Mouse (Mus musculus) kidney, postnatal 0 days (tissue): ENCODE measurements around the gene Tnfaip8l1. TPM values are rescaled to one million over a fixed set of nuclear protein-coding genes. Genes with fewer than 3 reads are reported as not detected.

Source experiments
- ATAC-seq: fragments of 200-750 bp; cut with Nextera tagmentation; replicated peaks from 2 replicates; pipeline ENCODE4 v1.8.0; 2017; ENCODE audit warnings: low read depth, moderate number of reproducible peaks, moderate TSS enrichment, moderate library complexity; ENCODE audit not compliant: low FRiP score
- DNase-seq: peaks from one replicate; pipeline ENCODE4 v3.0.0-alpha.2; 2016; ENCODE audit warnings: low spot score
- H3K27ac ChIP-seq: fragments of 300-500 bp; sonication (generic); 2 replicates; pipeline ENCODE4 v1.5.1; 2014; ENCODE audit warnings: mild to moderate bottlenecking
- H3K27me3 ChIP-seq: fragments of 300-500 bp; sonication (generic); 2 replicates; pipeline ENCODE4 v1.6.1; 2014; ENCODE audit warnings: low read length, mixed read lengths; ENCODE audit not compliant: insufficient read depth
- H3K36me3 ChIP-seq: fragments of 300-500 bp; sonication (generic); 2 replicates; pipeline ENCODE4 v1.6.1; 2014; ENCODE audit warnings: low read length, mixed read lengths; ENCODE audit not compliant: insufficient read depth
- H3K4me1 ChIP-seq: fragments of 300-500 bp; sonication (generic); replicated peaks from 2 replicates; pipeline ENCODE4 v1.6.1; 2014; ENCODE audit warnings: antibody characterized with exemption, low read length, mixed read lengths; ENCODE audit not compliant: insufficient read depth
- H3K4me2 ChIP-seq: fragments of 300-500 bp; sonication (generic); 2 replicates; pipeline ENCODE4 v1.6.1; 2014; ENCODE audit warnings: mild to moderate bottlenecking, low read length, moderate library complexity, mixed read lengths
- H3K4me3 ChIP-seq: fragments of 300-500 bp; sonication (generic); replicated peaks from 2 replicates; pipeline ENCODE4 v1.5.1; 2014; ENCODE audit warnings: low read depth, low read length
- H3K9ac ChIP-seq: fragments of 300-500 bp; sonication (generic); 2 replicates; pipeline ENCODE4 v1.6.1; 2014; ENCODE audit warnings: low read depth, low read length
- H3K9me3 ChIP-seq: fragments of 300-500 bp; sonication (generic); replicated peaks from 2 replicates; pipeline ENCODE4 v1.6.1; 2016; ENCODE audit warnings: low read length, inconsistent platforms, mixed read lengths
- CTCF ChIP-seq: IDR thresholded peaks from 2 replicates; pipeline ENCODE4 v1.5.1; 2016; ENCODE audit warnings: antibody characterized with exemption, low read depth, mild to moderate bottlenecking, moderate library complexity
- WGBS: fragments of 180-500 bp; shearing (Covaris S2); extraction: QIAGEN DNeasy Blood & Tissue Kit; methylation state at CpG from one replicate; pipeline ENCODE4 v1.1.7; 2014; 5-methylcytosine and 5-hydroxymethylcytosine counted together
- polyA plus RNA-seq: library from polyadenylated mRNA; unstranded; fragments of >200 nt; fragmentation: Nextera tagmentation; extraction: Ambion mirVana; gene quantifications from 2 replicates; pipeline ENCODE4 v1.2.1, GENCODE M21; 2015

Gene Tnfaip8l1
- polyA plus RNA-seq, 1 experiment from 2014 or later: 7.4 TPM

- no peak overlapping the region for H3K9ac ChIP-seq
- no peak for TF ChIP-seq CTCF
- no peak overlapping the region for H3K4me3 ChIP-seq
- ATAC-seq (no peak), DNase-seq (no peak)
- H3K4me1 ChIP-seq: no peaks in the 10 kb centered on the region
- H3K27ac ChIP-seq: no peak overlapping the region
- no peak overlapping the region for H3K4me2 ChIP-seq
- H3K9me3 ChIP-seq: no peaks in the 10 kb centered on the region
- WGBS: 90% methylated on average over 17 of the region's 17 CpGs
- no peaks in the 10 kb centered on the region for H3K27me3 ChIP-seq
- H3K36me3 ChIP-seq: peaks cover 8% of the 10 kb centered on the region
Observed at GRCm38 (mm10) chr17:56171881-56172280, 9.6 kb downstream of the Tnfaip8l1 start.

GRCm38 (mm10) chr17:56173401-56174046 is 11.2 kb downstream of the Tnfaip8l1 start:
- no peak for TF ChIP-seq CTCF
- ATAC-seq: no peak

DNA sequence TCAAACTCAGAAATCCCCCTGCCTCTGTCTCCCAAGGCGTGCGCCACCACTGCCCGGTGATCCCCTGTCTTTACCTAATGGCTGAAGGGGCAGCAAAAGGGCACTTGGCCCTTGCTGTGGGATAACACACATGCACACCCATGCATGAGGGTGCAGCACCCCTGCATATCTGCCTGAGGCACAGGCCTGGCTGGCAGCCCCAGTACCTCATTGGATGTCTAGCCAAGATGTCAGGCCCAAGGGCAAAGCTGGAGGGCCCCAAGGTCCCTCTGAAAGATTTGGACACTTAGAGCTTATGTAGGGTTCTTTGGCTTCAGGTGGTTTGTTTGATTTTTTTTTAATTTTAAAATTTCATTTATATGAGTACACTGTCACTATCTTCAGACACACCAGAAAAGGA is 13.1 kb downstream of the Tnfaip8l1 start:
- H3K4me1 ChIP-seq: no peaks in the 10 kb centered on the region
- WGBS: 98% methylated on average over 3 of the region's 3 CpGs
- ATAC-seq (no peak), DNase-seq (no peak)
- H3K9me3 ChIP-seq: no peaks in the 10 kb centered on the region
- H3K4me3 ChIP-seq: no peak overlapping the region
- no peak overlapping the region for H3K4me2 ChIP-seq
- H3K27ac ChIP-seq: no peak overlapping the region
- no peaks in the 10 kb centered on the region for H3K27me3 ChIP-seq
- H3K36me3 ChIP-seq: peaks cover 21% of the 10 kb centered on the region
- TF ChIP-seq CTCF: no peak
- no peak overlapping the region for H3K9ac ChIP-seq

More at GRCm38 (mm10) chr17:56173401-56174046, 11.2 kb downstream of the Tnfaip8l1 start:
- Histone ChIP-seq H3K36me3 (peaks cover 17% of the 10 kb centered on the region), H3K4me2 (no peak overlapping the region), H3K9me3 (no peaks in the 10 kb centered on the region), H3K27ac (no peak overlapping the region), H3K9ac (no peak overlapping the region), H3K27me3 (no peaks in the 10 kb centered on the region), H3K4me1 (no peaks in the 10 kb centered on the region), H3K4me3 (no peak overlapping the region)
- 51% methylated on average over 10 of the region's 10 CpGs for WGBS
- no peak for DNase-seq

DNA sequence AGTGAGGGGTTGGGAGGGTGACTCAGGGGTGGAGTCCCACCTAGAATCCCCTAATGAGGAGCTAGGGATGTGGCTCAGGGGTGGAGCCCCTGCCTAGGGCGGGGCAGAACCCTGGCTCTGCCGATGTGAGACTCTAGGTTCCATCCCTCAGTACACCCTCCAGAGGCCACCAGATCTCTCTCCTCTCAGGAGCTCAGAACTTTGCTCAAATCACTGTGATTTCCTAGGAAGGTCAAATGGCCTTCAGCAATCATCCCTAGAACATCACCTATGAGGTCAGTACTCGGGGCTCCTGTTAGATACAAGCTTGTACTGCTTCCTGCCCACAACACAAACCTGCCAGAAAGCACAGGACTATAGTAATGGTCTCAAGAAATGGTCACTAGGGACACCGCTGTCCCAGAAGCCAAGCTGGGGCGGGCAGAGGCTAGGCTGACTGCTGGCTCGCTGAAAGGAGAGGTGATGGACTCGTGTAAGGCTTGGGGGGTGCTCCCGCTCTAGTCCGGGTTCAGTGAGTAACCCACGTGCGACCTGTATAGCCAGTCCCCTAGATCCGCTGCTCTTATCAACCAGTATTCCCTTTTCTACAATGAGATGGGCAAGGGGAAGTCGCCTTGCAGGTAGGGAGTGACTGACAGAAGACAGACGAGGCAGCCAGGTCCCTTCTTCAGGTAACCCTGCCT is 20.8 kb downstream of the Tnfaip8l1 start:
- ATAC-seq (peak; percentile 29), DNase-seq (peak; percentile 14)
- peak overlapping the region; percentile 68 for H3K27ac ChIP-seq
- no peaks in the 10 kb centered on the region for H3K27me3 ChIP-seq
- no peak for TF ChIP-seq CTCF
- H3K4me3 ChIP-seq: peak overlapping the region; percentile 71
- H3K9ac ChIP-seq: peak overlapping the region; percentile 70
- peak overlapping the region; percentile 82 for H3K4me2 ChIP-seq
- H3K9me3 ChIP-seq: no peaks in the 10 kb centered on the region
- 2% methylated on average over 14 of the region's 14 CpGs for WGBS
- peaks cover 25% of the 10 kb centered on the region; the same call in 1 of the 2 replicates for H3K36me3 ChIP-seq
- peaks cover 4% of the 10 kb centered on the region; the same call in 1 of the 2 replicates for H3K4me1 ChIP-seq

- peak; percentile 83 for ATAC-seq
- 0% methylated on average over 47 of the region's 47 CpGs for WGBS
- H3K36me3 ChIP-seq: peaks cover 28% of the 10 kb centered on the region; the same call in 1 of the 2 replicates
Observed at GRCm38 (mm10) chr17:56183658-56184103, 21.4 kb downstream of the Tnfaip8l1 start, which contains the start of gene Mydgf. Gene Mydgf (minus strand): TSS chr17:56183920.

More at GRCm38 (mm10) chr17:56183658-56184103, 21.4 kb downstream of the Tnfaip8l1 start, which contains the start of gene Mydgf:
- Histone ChIP-seq H3K4me1 (peaks cover 4% of the 10 kb centered on the region; the same call in 1 of the 2 replicates), H3K27ac (peak within 1 kb of the TSS; percentile 68), H3K4me3 (peak within 1 kb of the TSS; percentile 71), H3K4me2 (peak within 1 kb of the TSS; percentile 82), H3K9me3 (no peaks in the 10 kb centered on the region), H3K27me3 (no peaks in the 10 kb centered on the region), H3K9ac (peak within 1 kb of the TSS; percentile 70)
- peak; percentile 25; the same call in 1 of the 2 replicates for TF ChIP-seq CTCF
- peak; percentile 95 for DNase-seq
